Mouse (Mus musculus): ENCODE measurements at regions not wholly inside any gene's neighbourhood (a gene's known extent, or its start where the extent isn't known, plus 50 kb on each side); places are given as distances from the start of the nearest gene placed in this dataset.

GRCm38 (mm10) chr11:8377301-8377700, 287.0 kb downstream of the Tns3 start:
- DNase-seq (ENCODE audit: low spot score): no peak
- ATAC-seq (ENCODE audit: low FRiP score): no peak
- H3K27ac ChIP-seq: no peak overlapping the region
- H3K27me3 ChIP-seq (ENCODE audit: control insufficient read depth, insufficient read depth, low read length): no peaks in the 10 kb centered on the region
- no peak overlapping the region for H3K9ac ChIP-seq
- no peaks in the 10 kb centered on the region for H3K9me3 ChIP-seq (ENCODE audit: control insufficient read depth, low read length)
- H3K4me2 ChIP-seq (replicated peaks): no peak overlapping the region
- no peaks in the 10 kb centered on the region for H3K4me1 ChIP-seq (replicated peaks; ENCODE audit: control insufficient read depth, insufficient read depth, low read length)
- no peak overlapping the region for H3K4me3 ChIP-seq (replicated peaks; ENCODE audit: low read length)
- no peaks in the 10 kb centered on the region for H3K36me3 ChIP-seq (replicated peaks; ENCODE audit: control insufficient read depth, insufficient read depth)
- 81% methylated on average over 4 of the region's 4 CpGs for WGBS

GRCm38 (mm10) chr11:8365545-8365944, 298.8 kb downstream of the Tns3 start:
- Histone ChIP-seq H3K9ac (no peak overlapping the region), H3K4me3 (replicated peaks; ENCODE audit: low read length) (no peak overlapping the region), H3K4me1 (replicated peaks; ENCODE audit: control insufficient read depth, insufficient read depth, low read length) (no peaks in the 10 kb centered on the region), H3K36me3 (replicated peaks; ENCODE audit: control insufficient read depth, insufficient read depth) (no peaks in the 10 kb centered on the region), H3K27me3 (ENCODE audit: control insufficient read depth, insufficient read depth, low read length) (no peaks in the 10 kb centered on the region), H3K4me2 (replicated peaks) (no peak overlapping the region), H3K27ac (no peak overlapping the region), H3K9me3 (ENCODE audit: control insufficient read depth, low read length) (no peaks in the 10 kb centered on the region)
- 100% methylated on average over 1 of the region's 1 CpGs for WGBS
- ATAC-seq (ENCODE audit: low FRiP score): no peak
- no peak for DNase-seq (ENCODE audit: low spot score)

- Histone ChIP-seq H3K27me3 (ENCODE audit: control insufficient read depth, insufficient read depth, low read length) (no peaks in the 10 kb centered on the region), H3K36me3 (replicated peaks; ENCODE audit: control insufficient read depth, insufficient read depth) (no peaks in the 10 kb centered on the region), H3K9ac (no peak overlapping the region), H3K4me3 (replicated peaks; ENCODE audit: low read length) (no peak overlapping the region), H3K4me1 (replicated peaks; ENCODE audit: control insufficient read depth, insufficient read depth, low read length) (no peaks in the 10 kb centered on the region), H3K27ac (no peak overlapping the region), H3K9me3 (ENCODE audit: control insufficient read depth, low read length) (no peaks in the 10 kb centered on the region), H3K4me2 (replicated peaks) (no peak overlapping the region)
- no peak for DNase-seq (ENCODE audit: low spot score)
- no peak; the same call in none of the 2 replicates for ATAC-seq (ENCODE audit: low FRiP score)
- 74% methylated on average over 9 of the region's 9 CpGs for WGBS
Measured at GRCm38 (mm10) chr11:8364703-8365433, 299.5 kb downstream of the Tns3 start.

GRCm38 (mm10) chr11:8344938-8345337, 319.4 kb downstream of the Tns3 start:
- DNase-seq (ENCODE audit: low spot score): no peak
- no peak overlapping the region for H3K27ac ChIP-seq
- H3K4me2 ChIP-seq (replicated peaks): no peak overlapping the region
- H3K4me1 ChIP-seq (replicated peaks; ENCODE audit: control insufficient read depth, insufficient read depth, low read length): no peaks in the 10 kb centered on the region
- ATAC-seq (ENCODE audit: low FRiP score): no peak
- no peak overlapping the region for H3K4me3 ChIP-seq (replicated peaks; ENCODE audit: low read length)
- H3K36me3 ChIP-seq (replicated peaks; ENCODE audit: control insufficient read depth, insufficient read depth): no peaks in the 10 kb centered on the region
- H3K9me3 ChIP-seq (ENCODE audit: control insufficient read depth, low read length): no peaks in the 10 kb centered on the region
- no peaks in the 10 kb centered on the region for H3K27me3 ChIP-seq (ENCODE audit: control insufficient read depth, insufficient read depth, low read length)
- no peak overlapping the region for H3K9ac ChIP-seq
- WGBS: 87% methylated on average over 14 of the region's 14 CpGs

- Histone ChIP-seq H3K36me3 (replicated peaks; ENCODE audit: control insufficient read depth, insufficient read depth) (no peaks in the 10 kb centered on the region), H3K9me3 (ENCODE audit: control insufficient read depth, low read length) (no peaks in the 10 kb centered on the region), H3K4me2 (replicated peaks) (no peak overlapping the region), H3K27ac (no peak overlapping the region), H3K4me1 (replicated peaks; ENCODE audit: control insufficient read depth, insufficient read depth, low read length) (no peaks in the 10 kb centered on the region), H3K9ac (no peak overlapping the region), H3K4me3 (replicated peaks; ENCODE audit: low read length) (no peak overlapping the region), H3K27me3 (ENCODE audit: control insufficient read depth, insufficient read depth, low read length) (no peaks in the 10 kb centered on the region)
- DNase-seq (ENCODE audit: low spot score) (peak; percentile 75), ATAC-seq (ENCODE audit: low FRiP score) (peak; percentile 75)
- 56% methylated on average over 14 of the region's 14 CpGs for whole genome bisulfite sequencing
Measured at GRCm38 (mm10) chr11:8302347-8303188, 361.8 kb downstream of the Tns3 start.

- H3K9me3 ChIP-seq (ENCODE audit: control insufficient read depth, low read length): no peaks in the 10 kb centered on the region
- no peaks in the 10 kb centered on the region for H3K27me3 ChIP-seq (ENCODE audit: control insufficient read depth, insufficient read depth, low read length)
- H3K36me3 ChIP-seq (replicated peaks; ENCODE audit: control insufficient read depth, insufficient read depth): no peaks in the 10 kb centered on the region
- no peak for DNase-seq (ENCODE audit: low spot score)
- H3K27ac ChIP-seq: no peak overlapping the region
- no peak overlapping the region for H3K4me2 ChIP-seq (replicated peaks)
- no peak overlapping the region for H3K9ac ChIP-seq
- no peaks in the 10 kb centered on the region for H3K4me1 ChIP-seq (replicated peaks; ENCODE audit: control insufficient read depth, insufficient read depth, low read length)
- no peak overlapping the region for H3K4me3 ChIP-seq (replicated peaks; ENCODE audit: low read length)
- WGBS: 83% methylated on average over 5 of the region's 5 CpGs
- no peak for ATAC-seq (ENCODE audit: low FRiP score)
Measured at GRCm38 (mm10) chr11:8297462-8297861, 366.9 kb downstream of the Tns3 start.

GRCm38 (mm10) chr11:8293322-8294014, 370.9 kb downstream of the Tns3 start:
- Histone ChIP-seq H3K9ac (no peak overlapping the region), H3K36me3 (replicated peaks; ENCODE audit: control insufficient read depth, insufficient read depth) (no peaks in the 10 kb centered on the region), H3K9me3 (ENCODE audit: control insufficient read depth, low read length) (no peaks in the 10 kb centered on the region), H3K4me3 (replicated peaks; ENCODE audit: low read length) (no peak overlapping the region), H3K27ac (no peak overlapping the region), H3K4me1 (replicated peaks; ENCODE audit: control insufficient read depth, insufficient read depth, low read length) (no peaks in the 10 kb centered on the region), H3K27me3 (ENCODE audit: control insufficient read depth, insufficient read depth, low read length) (no peaks in the 10 kb centered on the region), H3K4me2 (replicated peaks) (no peak overlapping the region)
- no peak for DNase-seq (ENCODE audit: low spot score)
- 45% methylated on average over 6 of the region's 6 CpGs for WGBS
- peak; percentile 40; the same call in 1 of the 2 replicates for ATAC-seq (ENCODE audit: low FRiP score)

GRCm38 (mm10) chr11:8285271-8285670, 379.1 kb downstream of the Tns3 start:
- Histone ChIP-seq H3K36me3 (replicated peaks; ENCODE audit: control insufficient read depth, insufficient read depth) (no peaks in the 10 kb centered on the region), H3K4me3 (replicated peaks; ENCODE audit: low read length) (no peak overlapping the region), H3K27me3 (ENCODE audit: control insufficient read depth, insufficient read depth, low read length) (no peaks in the 10 kb centered on the region), H3K9me3 (ENCODE audit: control insufficient read depth, low read length) (no peaks in the 10 kb centered on the region), H3K27ac (no peak overlapping the region), H3K4me1 (replicated peaks; ENCODE audit: control insufficient read depth, insufficient read depth, low read length) (no peaks in the 10 kb centered on the region), H3K9ac (no peak overlapping the region), H3K4me2 (replicated peaks) (no peak overlapping the region)
- no peak for ATAC-seq (ENCODE audit: low FRiP score)
- DNase-seq (ENCODE audit: low spot score): no peak
- 95% methylated on average over 1 of the region's 1 CpGs for WGBS

- ATAC-seq (ENCODE audit: low FRiP score): no peak
- H3K27ac ChIP-seq: no peak overlapping the region
- no peaks in the 10 kb centered on the region for H3K4me1 ChIP-seq (replicated peaks; ENCODE audit: control insufficient read depth, insufficient read depth, low read length)
- H3K9me3 ChIP-seq (ENCODE audit: control insufficient read depth, low read length): no peaks in the 10 kb centered on the region
- H3K36me3 ChIP-seq (replicated peaks; ENCODE audit: control insufficient read depth, insufficient read depth): no peaks in the 10 kb centered on the region
- H3K9ac ChIP-seq: no peak overlapping the region
- H3K4me3 ChIP-seq (replicated peaks; ENCODE audit: low read length): no peak overlapping the region
- DNase-seq (ENCODE audit: low spot score): no peak
- H3K27me3 ChIP-seq (ENCODE audit: control insufficient read depth, insufficient read depth, low read length): no peaks in the 10 kb centered on the region
- no peak overlapping the region for H3K4me2 ChIP-seq (replicated peaks)
- WGBS: 69% methylated on average over 4 of the region's 4 CpGs
Measured at GRCm38 (mm10) chr11:8275203-8275602, 389.1 kb downstream of the Tns3 start.
